Mouse (Mus musculus): ENCODE data around the gene Txnrd1.

GRCm38 (mm10) chr10:82805111-82805510 is 28.6 kb upstream of the Txnrd1 start:
- no peak for TF ChIP-seq GATA1 (IDR thresholded peaks at IDR 0.05; ENCODE audit: borderline replicate concordance, low read length)
- no peak for TF ChIP-seq FLI1 (IDR thresholded peaks at IDR 0.05; ENCODE audit: low read length)

Measured in megakaryocyte, embryonic 14.5 days (primary cell).